Mouse (Mus musculus) testis, adult 10 weeks (tissue): ENCODE data around the gene Malsu1. TPM values are rescaled to one million over a fixed set of nuclear protein-coding genes. Genes with fewer than 3 reads are reported as not detected.

Experiments
- polyA plus RNA-seq: library from polyadenylated mRNA; stranded (reverse); fragments of 350-450 nt; fragmentation: Illumina TruSeq; extraction: RNeasy Lipid Tissue Mini Kit (QIAGEN cat#74804); gene quantifications from one replicate; pipeline ENCODE4 v1.2.3, GENCODE M21; 2014; ENCODE audit warnings: low read depth, low replicate concordance

Malsu1 gene
- 16.2 TPM for polyA plus RNA-seq

GRCm38 (mm10) chr6:49073304-49074116 lies at the start of gene Malsu1:
Gene Malsu1 (plus strand): TSS chr6:49073795.

GRCm38 (mm10) chr6:49036275-49037267 lies 37.0 kb upstream of the Malsu1 start, which contains the start of gene Gpnmb:
Gene Gpnmb (plus strand): TSS chr6:49036546.

Other genes with a start within 250 kb of the Malsu1 start
- 14.7 TPM for gene Tmem176a, start 232.9 kb upstream of the Malsu1 start, polyA plus RNA-seq
- gene Tmem176b, start 232.3 kb upstream of the Malsu1 start, polyA plus RNA-seq = 7.9 TPM
- not detected for gene Aoc1, start 200.9 kb upstream of the Malsu1 start, polyA plus RNA-seq
- not detected for gene 1600015I10Rik, start 143.9 kb upstream of the Malsu1 start, polyA plus RNA-seq
- gene Doxl2, start 98.8 kb upstream of the Malsu1 start, polyA plus RNA-seq = not detected
- gene Svs1, start 86.9 kb upstream of the Malsu1 start, polyA plus RNA-seq = not detected
- gene Gpnmb, start 37.2 kb upstream of the Malsu1 start, polyA plus RNA-seq = 0.11 TPM
- 91.5 TPM for gene Igf2bp3, start 141.2 kb downstream of the Malsu1 start, polyA plus RNA-seq
- 147 TPM for gene Tra2a, start 190.2 kb downstream of the Malsu1 start, polyA plus RNA-seq
- 2.5 TPM for gene Ccdc126, start 245.5 kb downstream of the Malsu1 start, polyA plus RNA-seq